Mouse (Mus musculus) liver, embryonic 16.5 days (tissue): ENCODE data around the gene Nusap1. TPM values are rescaled to one million over a fixed set of nuclear protein-coding genes. Genes with fewer than 3 reads are reported as not detected.

Experiments used
- ATAC-seq: fragments of 200-750 bp; cut with Nextera tagmentation; 2 replicates; pipeline ENCODE4 v1.8.0; 2017; ENCODE audit warnings: low read depth, mild to moderate bottlenecking, moderate number of reproducible peaks, moderate library complexity
- H3K27ac ChIP-seq: fragments of 300-500 bp; sonication (generic); 2 replicates; pipeline ENCODE4 v1.5.1; 2014; ENCODE audit warnings: mild to moderate bottlenecking, low read length
- H3K27me3 ChIP-seq: fragments of 300-500 bp; sonication (generic); 2 replicates; pipeline ENCODE4 v1.6.1; 2014; ENCODE audit warnings: low read depth, low read length, mixed read lengths; ENCODE audit not compliant: control insufficient read depth, insufficient read depth
- H3K36me3 ChIP-seq: fragments of 300-500 bp; sonication (generic); 2 replicates; pipeline ENCODE4 v1.6.1; 2014; ENCODE audit warnings: mild to moderate bottlenecking; ENCODE audit not compliant: control insufficient read depth, insufficient read depth
- H3K4me1 ChIP-seq: fragments of 300-500 bp; sonication (generic); 2 replicates; pipeline ENCODE4 v1.6.1; 2014; ENCODE audit warnings: low read depth, low read length, mixed read lengths; ENCODE audit not compliant: control insufficient read depth
- H3K4me2 ChIP-seq: fragments of 300-500 bp; sonication (generic); 2 replicates; pipeline ENCODE4 v1.6.1; 2014; ENCODE audit warnings: low read depth, low read length, mixed read lengths
- H3K4me3 ChIP-seq: fragments of 300-500 bp; sonication (generic); 2 replicates; pipeline ENCODE4 v1.5.1; 2014; ENCODE audit warnings: low read depth, mild to moderate bottlenecking, low read length
- H3K9ac ChIP-seq: fragments of 300-500 bp; sonication (generic); 2 replicates; pipeline ENCODE4 v1.6.1; 2014; ENCODE audit warnings: low read depth, low read length
- H3K9me3 ChIP-seq: fragments of 300-500 bp; sonication (generic); replicated peaks from 2 replicates; pipeline ENCODE4 v1.6.1; 2016; ENCODE audit warnings: low read length; ENCODE audit not compliant: control insufficient read depth
- WGBS: fragments of 180-500 bp; shearing (Covaris S2); extraction: QIAGEN DNeasy Blood & Tissue Kit; methylation state at CpG from one replicate; pipeline ENCODE4 v1.1.7; 2014; ENCODE audit not compliant: insufficient replicate concordance; 5-methylcytosine and 5-hydroxymethylcytosine counted together
- polyA plus RNA-seq: library from polyadenylated mRNA; unstranded; fragments of >200 nt; fragmentation: Nextera tagmentation; extraction: Ambion mirVana; gene quantifications from 2 replicates; pipeline ENCODE4 v1.2.1, GENCODE M21; 2015

Gene Nusap1
- 101 and 110 TPM in 2 replicates for polyA plus RNA-seq

GRCm38 (mm10) chr2:119618199-119618982, at the start of gene Nusap1, which contains the start of gene Oip5:
Nusap1 (plus strand) TSS chr2:119618298.
Oip5 (minus strand) TSS chr2:119618469.
- H3K9me3 ChIP-seq, result no peaks in the 10 kb centered on the region
- peaks cover 14% of the 10 kb centered on the region for H3K36me3 ChIP-seq
- peaks cover 19% of the 10 kb centered on the region for H3K4me1 ChIP-seq
- peak within 1 kb of the TSS; percentile 94 for H3K27ac ChIP-seq
- H3K4me2 ChIP-seq, result peak within 1 kb of the TSS; percentile 74
- H3K4me3 ChIP-seq, result peak within 1 kb of the TSS; percentile 86
- WGBS, result under 1% methylated on average over 55 of the region's 55 CpGs
- ATAC-seq, result peak; percentile 98
- peak within 1 kb of the TSS; percentile 88 for H3K9ac ChIP-seq
- no peaks in the 10 kb centered on the region for H3K27me3 ChIP-seq

GRCm38 (mm10) chr2:119572471-119572870, 45.6 kb upstream of the Nusap1 start:
- H3K9me3 ChIP-seq, result no peaks in the 10 kb centered on the region
- no peak for ATAC-seq
- no peak overlapping the region for H3K4me3 ChIP-seq
- WGBS, result 58% methylated on average over 1 of the region's 1 CpGs
- H3K9ac ChIP-seq, result no peak overlapping the region
- no peak overlapping the region for H3K4me2 ChIP-seq
- no peaks in the 10 kb centered on the region for H3K27me3 ChIP-seq
- H3K4me1 ChIP-seq, result no peaks in the 10 kb centered on the region; the same call in 1 of the 2 replicates
- no peak overlapping the region for H3K27ac ChIP-seq
- no peaks in the 10 kb centered on the region; the same call in 1 of the 2 replicates for H3K36me3 ChIP-seq

- 79% methylated on average over 3 of the region's 3 CpGs for WGBS
- Histone ChIP-seq H3K4me3 (no peak overlapping the region), H3K9ac (no peak overlapping the region), H3K4me1 (no peaks in the 10 kb centered on the region), H3K27me3 (no peaks in the 10 kb centered on the region), H3K4me2 (no peak overlapping the region), H3K9me3 (no peaks in the 10 kb centered on the region), H3K36me3 (no peaks in the 10 kb centered on the region), H3K27ac (peak overlapping the region; percentile 26; the same call in 1 of the 2 replicates)
- ATAC-seq, result peak; percentile 85
These were observed 36.5 kb upstream of the Nusap1 start for GRCm38 (mm10) chr2:119581571-119581970.

DNA sequence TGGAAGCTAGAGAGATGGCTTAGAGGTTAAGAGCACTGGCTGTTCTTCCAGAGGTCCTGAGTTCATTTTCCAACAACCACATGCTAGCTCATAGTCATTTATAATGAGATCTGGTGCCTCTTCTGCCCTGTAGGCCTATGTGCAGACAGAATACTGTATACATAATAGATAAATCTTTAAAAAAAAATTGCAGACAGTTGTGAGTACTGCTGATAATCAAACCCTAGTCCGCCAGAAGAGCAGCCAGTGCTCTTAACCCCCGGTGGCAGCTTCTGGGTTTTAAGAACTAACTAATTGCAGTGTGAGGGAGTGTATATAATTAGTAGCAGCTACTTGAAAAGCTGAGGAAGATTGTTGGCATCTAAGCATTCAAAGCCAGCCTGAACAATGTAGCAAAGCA, 34.7 kb upstream of the Nusap1 start:
- ATAC-seq, result no peak
- 6% methylated on average over 2 of the region's 2 CpGs for WGBS
- Histone ChIP-seq H3K27ac (no peak overlapping the region), H3K9me3 (no peaks in the 10 kb centered on the region), H3K9ac (no peak overlapping the region), H3K36me3 (no peaks in the 10 kb centered on the region), H3K4me2 (no peak overlapping the region), H3K4me3 (no peak overlapping the region), H3K4me1 (no peaks in the 10 kb centered on the region), H3K27me3 (no peaks in the 10 kb centered on the region)

GRCm38 (mm10) chr2:119584282-119584681, 33.8 kb upstream of the Nusap1 start:
- no peak overlapping the region for H3K4me3 ChIP-seq
- 57% methylated on average over 8 of the region's 8 CpGs for WGBS
- no peak overlapping the region for H3K27ac ChIP-seq

DNA sequence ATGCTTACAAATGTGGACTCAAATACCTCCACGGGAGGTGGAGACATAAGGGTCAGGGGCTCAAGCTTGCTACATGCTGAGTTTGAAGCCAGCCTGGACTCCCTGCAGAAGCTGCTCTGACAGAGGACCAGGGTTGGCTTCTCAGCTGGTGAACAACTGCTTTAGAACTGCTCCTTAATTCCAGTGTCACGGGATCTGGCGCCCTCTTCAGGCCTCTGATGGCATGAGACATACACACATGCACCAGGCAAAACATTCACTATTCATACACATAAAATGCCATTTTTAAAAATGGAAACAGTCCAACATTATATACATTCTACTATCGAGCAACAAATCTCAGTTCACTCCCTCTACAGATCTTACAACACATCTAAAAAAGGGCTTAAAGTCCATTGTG, 30.7 kb upstream of the Nusap1 start:
- ATAC-seq, result peak; percentile 70
- Histone ChIP-seq H3K4me3 (no peak overlapping the region), H3K27ac (no peak overlapping the region), H3K4me2 (no peak overlapping the region), H3K36me3 (peaks cover 2% of the 10 kb centered on the region; the same call in 1 of the 2 replicates), H3K27me3 (no peaks in the 10 kb centered on the region), H3K9ac (no peak overlapping the region), H3K9me3 (no peaks in the 10 kb centered on the region), H3K4me1 (no peaks in the 10 kb centered on the region)
- WGBS, result 11% methylated on average over 4 of the region's 4 CpGs

More at GRCm38 (mm10) chr2:119584282-119584681, 33.8 kb upstream of the Nusap1 start:
- Histone ChIP-seq H3K36me3 (no peaks in the 10 kb centered on the region), H3K9me3 (no peaks in the 10 kb centered on the region), H3K27me3 (no peaks in the 10 kb centered on the region), H3K4me1 (no peaks in the 10 kb centered on the region), H3K4me2 (no peak overlapping the region), H3K9ac (no peak overlapping the region)
- ATAC-seq, result no peak

DNA sequence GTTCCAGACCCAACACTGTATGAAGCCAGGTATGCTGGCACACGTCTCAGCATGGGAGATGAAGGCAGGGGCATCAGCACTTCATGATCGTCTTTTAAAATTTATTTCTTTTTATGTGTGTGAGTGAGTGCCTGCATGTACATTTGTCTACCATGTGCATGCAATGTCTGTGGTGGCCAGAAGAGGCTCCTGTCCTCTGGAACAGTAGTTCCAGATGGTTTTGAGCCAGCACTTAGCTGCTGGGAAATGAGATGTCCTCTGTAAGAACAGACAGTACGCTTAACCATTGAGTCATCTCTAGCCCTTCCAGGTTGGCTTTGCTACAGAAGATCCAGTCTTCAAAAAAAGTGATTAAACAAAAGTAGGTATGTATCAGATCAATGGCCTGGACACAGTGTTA, 26.9 kb upstream of the Nusap1 start:
- Histone ChIP-seq H3K27me3 (no peaks in the 10 kb centered on the region), H3K4me2 (no peak overlapping the region), H3K4me1 (peaks cover 10% of the 10 kb centered on the region), H3K36me3 (peaks cover 4% of the 10 kb centered on the region), H3K4me3 (no peak overlapping the region), H3K9me3 (no peaks in the 10 kb centered on the region), H3K27ac (no peak overlapping the region), H3K9ac (no peak overlapping the region)
- ATAC-seq, result no peak
- 74% methylated on average over 3 of the region's 3 CpGs for WGBS

DNA sequence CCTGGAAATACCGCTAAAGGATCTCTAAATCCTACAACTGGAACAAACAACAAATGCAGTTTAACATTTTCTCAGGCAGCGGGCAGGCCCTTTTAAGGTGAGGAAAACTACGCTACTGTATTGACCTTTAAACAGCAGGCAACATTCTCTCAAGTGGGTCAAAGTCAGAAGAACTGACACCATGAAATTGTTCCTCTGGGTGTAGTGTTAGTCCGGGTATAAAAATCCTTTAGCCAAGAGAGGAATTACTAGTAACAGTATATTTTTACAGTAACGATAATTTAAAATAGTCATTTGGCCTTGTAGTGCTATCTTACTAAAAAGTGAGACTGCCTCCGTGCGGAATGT, 24.4 kb upstream of the Nusap1 start:
- peak overlapping the region; percentile 60 for H3K4me2 ChIP-seq
- peak overlapping the region; percentile 55 for H3K9ac ChIP-seq
- ATAC-seq, result peak; percentile 7; the same call in 1 of the 2 replicates
- peak overlapping the region; percentile 93 for H3K4me3 ChIP-seq
- H3K9me3 ChIP-seq, result no peaks in the 10 kb centered on the region
- H3K4me1 ChIP-seq, result peaks cover 23% of the 10 kb centered on the region
- peaks cover 25% of the 10 kb centered on the region for H3K36me3 ChIP-seq
- WGBS, result 15% methylated on average over 7 of the region's 7 CpGs
- H3K27me3 ChIP-seq, result no peaks in the 10 kb centered on the region
- H3K27ac ChIP-seq, result peak overlapping the region; percentile 90
